Mouse (Mus musculus) lung, postnatal 0 days (tissue): ENCODE results near the gene Atg14. TPM values are rescaled to one million over a fixed set of nuclear protein-coding genes. Genes with fewer than 3 reads are reported as not detected.
"Not testable (repeated sequence)": the region's sequence is repeated elsewhere in the genome, so short reads cannot be mapped to it uniquely, and the experiment has no call there.

Source experiments
- ATAC-seq: fragments of 200-750 bp; cut with Nextera tagmentation; 2 replicates; pipeline ENCODE4 v1.8.0; 2017; ENCODE audit warnings: moderate library complexity
- DNase-seq: peaks from one replicate; pipeline ENCODE4 v3.0.0-alpha.2; 2016; ENCODE audit warnings: low spot score
- H3K27ac ChIP-seq: fragments of 300-500 bp; sonication (generic); 2 replicates; pipeline ENCODE4 v1.5.1; 2014; ENCODE audit warnings: antibody characterized with exemption, mild to moderate bottlenecking, low read length, mixed read lengths
- H3K27me3 ChIP-seq: fragments of 300-500 bp; sonication (generic); replicated peaks from 2 replicates; pipeline ENCODE4 v1.6.1; 2014; ENCODE audit warnings: low read length, mixed read lengths; ENCODE audit not compliant: insufficient read depth
- H3K36me3 ChIP-seq: fragments of 300-500 bp; sonication (generic); 2 replicates; pipeline ENCODE4 v1.6.1; 2014; ENCODE audit warnings: low read length, mixed read lengths; ENCODE audit not compliant: insufficient read depth
- H3K4me1 ChIP-seq: fragments of 300-500 bp; sonication (generic); 2 replicates; pipeline ENCODE4 v1.6.1; 2014; ENCODE audit warnings: antibody characterized with exemption, low read depth, low read length, mixed read lengths; ENCODE audit not compliant: insufficient read depth
- H3K4me2 ChIP-seq: fragments of 300-500 bp; sonication (generic); replicated peaks from 2 replicates; pipeline ENCODE4 v1.6.1; 2014; ENCODE audit warnings: low read depth, mild to moderate bottlenecking, low read length, moderate library complexity, mixed read lengths
- H3K4me3 ChIP-seq: fragments of 300-500 bp; sonication (generic); 2 replicates; pipeline ENCODE4 v1.5.1; 2014; ENCODE audit warnings: low read depth, low read length
- H3K9ac ChIP-seq: fragments of 300-500 bp; sonication (generic); replicated peaks from 2 replicates; pipeline ENCODE4 v1.6.1; 2014; ENCODE audit warnings: low read depth, mild to moderate bottlenecking
- H3K9me3 ChIP-seq: fragments of 300-500 bp; sonication (generic); 2 replicates; pipeline ENCODE4 v1.6.1; 2016; ENCODE audit warnings: low read length, mixed read lengths
- CTCF ChIP-seq: IDR thresholded peaks from 2 replicates; pipeline ENCODE4 v1.5.1; 2016; ENCODE audit warnings: antibody characterized with exemption, mild to moderate bottlenecking
- EP300 ChIP-seq: IDR thresholded peaks from 2 replicates; pipeline ENCODE4 v1.6.1; 2016; ENCODE audit warnings: antibody characterized with exemption, mild to moderate bottlenecking, control low read depth
- WGBS: fragments of 180-500 bp; shearing (Covaris S2); extraction: QIAGEN DNeasy Blood & Tissue Kit; methylation state at CpG from one replicate; pipeline ENCODE4 v1.1.7; 2014; 5-methylcytosine and 5-hydroxymethylcytosine counted together
- polyA plus RNA-seq: library from polyadenylated mRNA; unstranded; fragments of >200 nt; fragmentation: Nextera tagmentation; extraction: Ambion mirVana; gene quantifications from 2 replicates; pipeline ENCODE4 v1.2.1, GENCODE M21; 2015

The Atg14 gene
- 11.3 and 11.5 TPM in 2 replicates for polyA plus RNA-seq

- DNase-seq, H3K4me3 ChIP-seq, H3K9ac ChIP-seq, H3K27ac ChIP-seq, H3K4me1 ChIP-seq, H3K4me2 ChIP-seq, H3K27me3 ChIP-seq, H3K36me3 ChIP-seq, H3K9me3 ChIP-seq, ATAC-seq: not testable (repeated sequence)
- WGBS = 92% methylated on average over 11 of the region's 11 CpGs
These were observed at the start of gene Atg14 for GRCm38 (mm10) chr14:47570549-47570948. Atg14 (minus strand) TSS chr14:47570649.

GRCm38 (mm10) chr14:47618891-47619290, 48.4 kb upstream of the Atg14 start:
- TF ChIP-seq CTCF = no peak
- no peak for TF ChIP-seq EP300
- Histone ChIP-seq H3K4me2 (no peak overlapping the region), H3K27ac (no peak overlapping the region), H3K36me3 (no peaks in the 10 kb centered on the region), H3K4me3 (no peak overlapping the region), H3K9ac (no peak overlapping the region), H3K27me3 (no peaks in the 10 kb centered on the region), H3K9me3 (no peaks in the 10 kb centered on the region), H3K4me1 (no peaks in the 10 kb centered on the region)
- no peak for DNase-seq
- WGBS = 76% methylated on average over 5 of the region's 5 CpGs
- ATAC-seq = no peak

- WGBS = 45% methylated on average over 7 of the region's 7 CpGs
- Histone ChIP-seq H3K27ac (no peak overlapping the region), H3K4me3 (no peak overlapping the region), H3K4me2 (no peak overlapping the region), H3K9me3 (no peaks in the 10 kb centered on the region), H3K36me3 (no peaks in the 10 kb centered on the region), H3K9ac (no peak overlapping the region), H3K27me3 (no peaks in the 10 kb centered on the region), H3K4me1 (no peaks in the 10 kb centered on the region)
- DNase-seq (no peak), ATAC-seq (no peak)
- TF ChIP-seq CTCF (no peak), EP300 (no peak)
These were observed 42.8 kb upstream of the Atg14 start for GRCm38 (mm10) chr14:47613254-47613653.

- H3K4me3 ChIP-seq = no peak overlapping the region
- H3K4me1 ChIP-seq = no peaks in the 10 kb centered on the region
- no peaks in the 10 kb centered on the region for H3K9me3 ChIP-seq
- peak; percentile 80 for TF ChIP-seq CTCF
- no peak for TF ChIP-seq EP300
- H3K36me3 ChIP-seq = no peaks in the 10 kb centered on the region
- H3K27ac ChIP-seq = no peak overlapping the region
- no peak overlapping the region for H3K9ac ChIP-seq
- DNase-seq = peak; percentile 75
- H3K4me2 ChIP-seq = peak overlapping the region; percentile 34
- H3K27me3 ChIP-seq = no peaks in the 10 kb centered on the region
- ATAC-seq = peak; percentile 41; the same call in 1 of the 2 replicates
- 27% methylated on average over 11 of the region's 11 CpGs for WGBS
These were observed 27.5 kb upstream of the Atg14 start for GRCm38 (mm10) chr14:47597942-47598388.

- no peak for TF ChIP-seq CTCF
- H3K27me3 ChIP-seq = no peaks in the 10 kb centered on the region
- H3K27ac ChIP-seq = no peak overlapping the region
- H3K4me2 ChIP-seq = no peak overlapping the region
- H3K36me3 ChIP-seq = no peaks in the 10 kb centered on the region
- no peaks in the 10 kb centered on the region for H3K9me3 ChIP-seq
- 31% methylated on average over 7 of the region's 7 CpGs for WGBS
- no peak overlapping the region for H3K4me3 ChIP-seq
- DNase-seq (no peak), ATAC-seq (no peak)
- no peak overlapping the region for H3K9ac ChIP-seq
- H3K4me1 ChIP-seq = no peaks in the 10 kb centered on the region
These were observed 24.1 kb upstream of the Atg14 start for GRCm38 (mm10) chr14:47594426-47595103.

GRCm38 (mm10) chr14:47590391-47590975, 20.0 kb upstream of the Atg14 start:
- H3K27ac ChIP-seq = no peak overlapping the region
- no peak for TF ChIP-seq CTCF
- TF ChIP-seq EP300 = no peak
- H3K27me3 ChIP-seq = no peaks in the 10 kb centered on the region
- DNase-seq (no peak), ATAC-seq (no peak)
- no peaks in the 10 kb centered on the region for H3K4me1 ChIP-seq
- WGBS = 71% methylated on average over 10 of the region's 10 CpGs
- H3K9me3 ChIP-seq = no peaks in the 10 kb centered on the region
- H3K9ac ChIP-seq = no peak overlapping the region
- no peak overlapping the region for H3K4me2 ChIP-seq
- H3K4me3 ChIP-seq = no peak overlapping the region
- H3K36me3 ChIP-seq = no peaks in the 10 kb centered on the region
